Mouse (Mus musculus) stomach, postnatal 0 days (tissue): ENCODE measurements around the gene Ctc1. TPM values are rescaled to one million over a fixed set of nuclear protein-coding genes. Genes with fewer than 3 reads are reported as not detected.
"Not testable (repeated sequence)": the region's sequence is repeated elsewhere in the genome, so short reads cannot be mapped to it uniquely, and the experiment has no call there.

Experiments
- ATAC-seq: fragments of 200-750 bp; cut with Nextera tagmentation; 2 replicates; pipeline ENCODE4 v1.8.0; 2017; ENCODE audit not compliant: low FRiP score, low TSS enrichment
- DNase-seq: peaks from one replicate; pipeline ENCODE4 v3.0.0-alpha.2; 2016; ENCODE audit warnings: low spot score
- H3K27ac ChIP-seq: fragments of 300-500 bp; sonication (generic); replicated peaks from 2 replicates; pipeline ENCODE4 v1.5.1; 2014; ENCODE audit warnings: mild to moderate bottlenecking, control low read depth
- H3K27me3 ChIP-seq: fragments of 300-500 bp; sonication (generic); 2 replicates; pipeline ENCODE4 v1.6.1; 2014; ENCODE audit warnings: low read length; ENCODE audit not compliant: control insufficient read depth, insufficient read depth
- H3K36me3 ChIP-seq: fragments of 300-500 bp; sonication (generic); 2 replicates; pipeline ENCODE4 v1.6.1; 2014; ENCODE audit warnings: low read length, mixed read lengths; ENCODE audit not compliant: control insufficient read depth, insufficient read depth
- H3K4me1 ChIP-seq: fragments of 300-500 bp; sonication (generic); replicated peaks from 2 replicates; pipeline ENCODE4 v1.6.1; 2014; ENCODE audit warnings: antibody characterized with exemption; ENCODE audit not compliant: control insufficient read depth, insufficient read depth
- H3K4me2 ChIP-seq: fragments of 300-500 bp; sonication (generic); replicated peaks from 2 replicates; pipeline ENCODE4 v1.6.1; 2014; ENCODE audit warnings: low read depth, mild to moderate bottlenecking, control low read depth, moderate library complexity
- H3K4me3 ChIP-seq: fragments of 300-500 bp; sonication (generic); 2 replicates; pipeline ENCODE4 v1.5.1; 2014; ENCODE audit warnings: low read depth, low read length, control low read depth
- H3K9ac ChIP-seq: fragments of 300-500 bp; sonication (generic); 2 replicates; pipeline ENCODE4 v1.6.1; 2014; ENCODE audit warnings: mild to moderate bottlenecking, low read length, control low read depth, mixed read lengths
- H3K9me3 ChIP-seq: fragments of 300-500 bp; sonication (generic); 2 replicates; pipeline ENCODE4 v1.6.1; 2016; ENCODE audit warnings: low read length; ENCODE audit not compliant: control insufficient read depth
- CTCF ChIP-seq: IDR thresholded peaks from 2 replicates; pipeline ENCODE4 v1.5.1; 2016; ENCODE audit warnings: antibody characterized with exemption, low read depth, mild to moderate bottlenecking, moderate library complexity
- EP300 ChIP-seq: optimal IDR thresholded peaks from 2 replicates; pipeline ENCODE3; 2016; ENCODE audit warnings: antibody characterized with exemption
- WGBS: fragments of 180-500 bp; shearing (Covaris S2); extraction: QIAGEN DNeasy Blood & Tissue Kit; methylation state at CpG from one replicate; pipeline ENCODE4 v1.1.7; 2014; 5-methylcytosine and 5-hydroxymethylcytosine counted together
- polyA plus RNA-seq: library from polyadenylated mRNA; unstranded; fragments of >200 nt; fragmentation: Nextera tagmentation; extraction: Ambion mirVana; gene quantifications from 2 replicates; pipeline ENCODE4 v1.2.1, GENCODE M21; 2015

Gene Ctc1
- polyA plus RNA-seq = 11.1 and 11.5 TPM in 2 replicates

DNA sequence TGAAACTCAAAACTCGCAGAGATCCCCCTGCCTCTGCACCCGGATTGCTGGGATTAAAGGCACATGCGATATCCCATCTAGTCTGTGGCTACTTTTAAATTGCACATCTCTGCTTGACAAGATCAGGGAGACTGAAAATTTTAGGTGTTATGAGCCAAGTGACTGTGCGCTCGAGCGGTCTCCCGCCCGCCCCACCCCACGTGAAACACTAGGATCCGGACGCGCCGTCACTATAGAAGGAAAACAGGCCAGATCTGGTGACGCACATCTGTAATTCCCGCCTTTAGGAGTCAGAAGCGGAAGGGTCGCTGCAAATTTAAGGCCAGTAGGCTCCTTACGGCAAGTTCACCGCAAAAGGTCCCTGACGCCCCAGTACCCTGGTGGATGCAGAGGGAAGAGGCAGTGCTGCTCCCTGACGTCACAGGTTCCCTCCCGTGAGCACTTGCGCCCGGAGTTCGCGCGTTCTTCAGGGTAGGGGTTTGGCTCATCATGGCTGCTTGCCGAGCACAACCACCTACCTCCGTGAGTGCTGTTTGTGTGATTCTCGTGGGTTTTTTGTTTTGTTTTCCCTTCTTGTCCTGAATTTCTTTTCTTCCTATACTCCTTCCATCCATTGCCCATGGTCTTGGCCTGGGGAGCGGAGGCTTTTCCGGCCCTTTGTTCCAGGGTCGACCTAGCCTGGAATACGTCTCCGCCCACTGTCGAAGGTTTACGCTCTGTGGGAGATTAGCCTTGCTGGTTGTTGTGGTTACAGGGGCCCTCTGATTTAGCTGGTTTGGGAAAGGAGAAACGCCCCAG, at the start of gene Ctc1:
TSS of gene Ctc1 (plus strand) at position 268 of the 798 bp plus-strand sequence.
- 2% methylated on average over 38 of the region's 38 CpGs for WGBS
- DNase-seq = peak; percentile 93
- H3K9ac ChIP-seq = peak within 1 kb of the TSS; percentile 61

DNA sequence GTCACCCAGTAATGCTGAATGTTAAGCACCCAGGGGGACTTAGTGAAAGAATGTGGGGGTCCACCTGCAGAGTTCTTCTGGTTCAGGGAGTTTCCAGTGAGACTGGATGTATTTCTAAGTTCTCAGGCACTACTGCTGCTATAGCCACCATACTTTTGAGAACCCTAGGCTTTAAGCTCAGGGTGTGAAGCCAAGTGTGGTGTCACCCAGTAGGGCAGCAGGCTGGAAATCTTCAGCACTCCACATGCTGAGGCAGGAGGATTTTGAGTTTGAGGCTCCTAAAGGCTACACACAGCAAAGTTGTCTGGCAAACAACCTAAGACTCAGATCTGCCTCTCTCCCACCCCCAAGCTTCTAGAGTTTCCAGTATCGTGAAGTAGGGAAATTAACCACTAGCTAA, 49.2 kb upstream of the Ctc1 start:
- Histone ChIP-seq H3K9ac (no peak overlapping the region), H3K27ac (no peak overlapping the region), H3K4me1 (no peaks in the 10 kb centered on the region; the same call in 1 of the 2 replicates), H3K4me2 (no peak overlapping the region), H3K4me3 (no peak overlapping the region), H3K36me3 (no peaks in the 10 kb centered on the region), H3K9me3 (no peaks in the 10 kb centered on the region), H3K27me3 (no peaks in the 10 kb centered on the region)
- TF ChIP-seq EP300 = no peak
- TF ChIP-seq CTCF = no peak
- no peak for DNase-seq
- no peak for ATAC-seq
- WGBS = 35% methylated on average over 1 of the region's 1 CpGs

More for the DNA sequence above, at the start of gene Ctc1:
- peak within 1 kb of the TSS; percentile 88 for H3K27ac ChIP-seq
- TF ChIP-seq EP300 = no peak
- peak; percentile 77 for TF ChIP-seq CTCF
- peak within 1 kb of the TSS; percentile 63 for H3K4me2 ChIP-seq
- ATAC-seq = peak; percentile 95
- no peaks in the 10 kb centered on the region for H3K4me1 ChIP-seq
- no peaks in the 10 kb centered on the region for H3K27me3 ChIP-seq
- H3K9me3 ChIP-seq = no peaks in the 10 kb centered on the region
- peak within 1 kb of the TSS; percentile 61 for H3K4me3 ChIP-seq
- no peaks in the 10 kb centered on the region for H3K36me3 ChIP-seq

DNA sequence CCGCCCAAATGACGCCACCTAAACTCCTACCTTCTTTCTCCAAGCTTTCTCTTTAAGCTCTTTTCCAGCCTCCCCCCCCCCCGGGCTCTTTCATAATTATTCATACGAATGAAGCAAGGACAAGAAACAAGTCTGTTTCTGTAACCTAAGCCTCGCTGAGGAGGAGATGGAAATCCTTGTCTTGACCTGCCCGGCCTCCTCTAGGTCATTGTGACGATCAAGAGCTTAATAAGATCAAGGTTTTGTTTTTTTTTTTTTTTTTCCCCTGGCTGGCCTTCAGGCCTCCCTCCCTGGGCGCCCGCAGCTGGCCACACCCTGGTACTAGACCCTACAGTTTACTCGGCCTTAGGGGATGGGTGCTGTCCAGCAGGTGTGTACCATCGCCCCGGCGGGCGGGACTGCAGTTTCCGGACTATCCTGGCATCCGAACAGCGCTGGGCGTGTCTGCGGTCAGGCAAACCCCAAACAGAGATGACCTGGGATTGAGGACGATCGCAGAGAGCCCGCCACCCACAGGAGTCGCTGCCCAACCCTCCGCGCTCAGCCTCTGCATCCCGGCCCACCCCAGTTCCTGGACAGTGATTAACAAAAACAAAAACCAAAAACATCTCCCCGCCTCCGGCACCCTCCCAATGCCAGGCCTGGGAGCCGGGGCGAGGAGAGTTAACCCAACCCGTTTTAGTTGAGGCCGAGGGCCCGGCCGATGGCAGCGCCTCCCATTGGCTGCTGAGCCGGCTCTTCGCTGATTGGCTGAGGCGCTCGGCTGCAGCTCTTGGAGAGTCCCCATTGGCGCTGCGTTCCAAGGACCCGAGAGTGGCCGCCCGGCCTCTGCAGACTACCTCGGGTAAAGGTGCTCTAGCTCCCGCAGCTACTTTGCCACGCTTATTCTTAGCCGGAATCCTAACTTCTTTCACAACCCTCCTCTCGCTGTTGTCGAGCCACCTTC, 48.1 kb upstream of the Ctc1 start, which contains the start of gene Slc25a35:
TSS of gene Slc25a35 (plus strand) at position 795 of the 946 bp plus-strand sequence.
- Histone ChIP-seq H3K27me3 (no peaks in the 10 kb centered on the region), H3K4me3 (peak within 1 kb of the TSS; percentile 55), H3K4me1 (no peaks in the 10 kb centered on the region; the same call in 1 of the 2 replicates), H3K27ac (peak within 1 kb of the TSS; percentile 46), H3K9me3 (no peaks in the 10 kb centered on the region), H3K4me2 (peak within 1 kb of the TSS; percentile 77), H3K36me3 (no peaks in the 10 kb centered on the region), H3K9ac (peak within 1 kb of the TSS; percentile 66)
- under 1% methylated on average over 50 of the region's 50 CpGs for WGBS
- TF ChIP-seq CTCF = peak; percentile 43
- no peak for TF ChIP-seq EP300
- ATAC-seq (peak; percentile 94), DNase-seq (peak; percentile 93)

DNA sequence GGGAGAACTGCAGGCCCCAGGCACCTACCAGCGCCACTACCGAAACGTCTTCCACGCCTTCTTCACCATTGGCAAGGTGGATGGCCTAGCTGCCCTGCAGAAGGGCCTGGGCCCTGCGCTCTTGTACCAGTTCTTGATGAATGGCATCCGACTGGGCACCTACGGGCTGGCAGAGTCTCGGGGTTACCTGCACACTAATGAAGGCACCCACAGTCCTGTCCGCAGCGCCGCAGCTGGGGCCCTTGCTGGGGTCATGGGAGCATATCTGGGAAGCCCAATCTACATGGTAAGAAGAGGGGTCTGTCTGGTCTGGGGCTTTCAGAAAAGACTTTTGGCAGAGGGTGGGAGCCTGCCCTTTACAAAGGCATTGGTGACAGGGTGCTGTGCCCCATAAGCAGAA, 47.0 kb upstream of the Ctc1 start:
- Histone ChIP-seq H3K4me2 (peak overlapping the region; percentile 77), H3K27me3 (no peaks in the 10 kb centered on the region), H3K9ac (no peak overlapping the region; the same call in 1 of the 2 replicates), H3K9me3 (no peaks in the 10 kb centered on the region), H3K27ac (no peak overlapping the region), H3K4me3 (0 out of 2 replicates have a peak overlapping the region, but pooled peaks have one; percentile 55), H3K36me3 (no peaks in the 10 kb centered on the region), H3K4me1 (no peaks in the 10 kb centered on the region; the same call in 1 of the 2 replicates)
- no peak for ATAC-seq
- TF ChIP-seq CTCF (no peak), EP300 (no peak)
- WGBS = 84% methylated on average over 11 of the region's 11 CpGs
- no peak for DNase-seq

DNA sequence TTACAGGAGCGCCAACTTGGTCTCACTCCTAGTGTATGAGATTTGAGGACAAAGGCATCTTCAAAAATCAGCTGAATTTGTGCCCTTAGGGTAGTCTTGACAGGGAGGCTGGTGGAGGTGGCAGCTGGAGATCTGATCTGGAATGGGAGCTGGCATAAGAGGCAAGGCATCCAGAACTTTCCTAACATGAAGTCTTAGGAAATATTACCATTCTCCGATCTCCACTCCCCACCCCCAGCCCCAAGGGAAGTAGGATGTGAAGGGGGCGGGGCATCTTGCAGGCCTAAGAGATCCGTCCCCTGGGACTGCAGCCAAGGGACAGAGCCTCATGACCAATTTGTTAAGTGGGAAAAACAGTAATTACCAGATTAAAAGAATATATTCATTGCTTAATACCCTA, 45.5 kb upstream of the Ctc1 start:
- peaks cover 3% of the 10 kb centered on the region; the same call in 1 of the 2 replicates for H3K4me1 ChIP-seq
- no peaks in the 10 kb centered on the region for H3K36me3 ChIP-seq
- no peak overlapping the region for H3K4me3 ChIP-seq
- 68% methylated on average over 4 of the region's 4 CpGs for WGBS
- ATAC-seq (no peak), DNase-seq (no peak)
- no peak overlapping the region for H3K27ac ChIP-seq
- TF ChIP-seq EP300 (no peak), CTCF (no peak)
- no peaks in the 10 kb centered on the region for H3K27me3 ChIP-seq
- H3K4me2 ChIP-seq = no peak overlapping the region
- no peaks in the 10 kb centered on the region for H3K9me3 ChIP-seq
- H3K9ac ChIP-seq = no peak overlapping the region

DNA sequence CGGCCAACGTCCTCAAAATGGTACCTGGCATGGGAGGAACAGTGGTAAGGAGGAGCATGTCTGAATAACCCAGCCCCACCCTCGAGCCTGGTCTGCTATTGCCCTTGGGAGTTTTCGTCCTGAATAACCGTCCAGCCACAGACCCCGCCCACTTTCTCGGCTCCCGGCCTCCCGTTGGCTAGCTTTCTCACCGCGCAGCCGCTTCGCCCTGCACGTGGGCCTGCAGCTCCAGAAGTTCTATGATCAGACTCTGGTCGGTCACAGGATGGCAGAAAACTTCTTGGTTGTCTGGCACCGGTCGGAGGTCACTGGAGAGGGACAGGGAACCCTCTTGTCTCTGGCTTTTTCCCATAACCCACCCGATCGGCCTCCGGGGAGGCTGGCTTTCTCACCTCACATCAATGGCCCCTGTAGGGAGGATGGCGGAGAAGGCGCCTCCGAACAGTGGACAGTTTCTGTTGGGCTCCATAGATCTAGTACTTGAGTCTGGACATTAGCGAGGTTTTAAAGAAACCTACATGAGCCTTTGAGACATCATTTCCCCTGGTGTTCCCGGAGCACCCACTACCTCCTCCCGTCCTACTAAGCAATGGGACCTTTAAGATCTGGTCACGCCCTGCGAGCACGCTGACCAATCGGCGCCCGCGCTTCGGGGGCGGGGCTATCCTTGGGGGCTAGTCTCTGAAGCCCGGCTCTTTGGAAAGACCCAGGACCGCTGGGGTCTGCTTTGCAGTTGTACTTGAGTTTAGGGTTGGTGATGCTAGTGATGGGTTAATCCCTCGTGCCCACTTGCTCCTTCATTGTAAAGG, 42.3 kb upstream of the Ctc1 start:
- not testable (repeated sequence) for H3K27me3 ChIP-seq
- peak; percentile 87 for ATAC-seq

More for the DNA sequence above, 42.3 kb upstream of the Ctc1 start:
- H3K9me3 ChIP-seq, H3K4me1 ChIP-seq, H3K27ac ChIP-seq, H3K36me3 ChIP-seq: not testable (repeated sequence)
- Histone ChIP-seq H3K9ac (peak overlapping the region; percentile 45; the same call in 1 of the 2 replicates), H3K4me3 (peak overlapping the region; percentile 38), H3K4me2 (peak overlapping the region; percentile 65)
- peak; percentile 90 for DNase-seq
- under 1% methylated on average over 37 of the region's 38 CpGs for WGBS
